Mouse (Mus musculus): Measurements from ENCODE around the gene Hspa1l. TPM values are rescaled to one million over a fixed set of nuclear protein-coding genes. Genes with fewer than 3 reads are reported as not detected.
A peak's percentile ranks its signal among the peaks of the same experiment; 100 is the strongest.
"Not testable (repeated sequence)": the region's sequence is repeated elsewhere in the genome, so short reads cannot be mapped to it uniquely, and the experiment has no call there.

The Hspa1l gene
- 0.79 and 1.3 TPM in 2 replicates for polyA plus RNA-seq (2014; fragmentation: Nextera tagmentation; extraction: Ambion mirVana)

GRCm38 (mm10) chr17:34972069-34972749 lies at the start of gene Hspa1l, which contains the start of gene Hspa1a:
Gene Hspa1l (plus strand): TSS chr17:34972703.
Gene Hspa1a (minus strand): TSS chr17:34972156.
- not testable (repeated sequence) for H3K9me3 ChIP-seq (ENCODE audit: control insufficient read depth, low read length); H3K36me3 ChIP-seq (ENCODE audit: control insufficient read depth, insufficient read depth, low read length); H3K4me1 ChIP-seq (ENCODE audit: control insufficient read depth, insufficient read depth, low read length); H3K27ac ChIP-seq (ENCODE audit: low read depth, low read length)
- Histone ChIP-seq H3K4me2 (replicated peaks; ENCODE audit: low read depth, low read length) (peak within 1 kb of the TSS; percentile 72), H3K4me3 (ENCODE audit: low read length) (peak within 1 kb of the TSS; percentile 38), H3K27me3 (ENCODE audit: control insufficient read depth, insufficient read depth, low read length) (peaks cover 20% of the 10 kb centered on the region), H3K9ac (ENCODE audit: low read depth, low read length) (peak within 1 kb of the TSS; percentile 42; the same call in 1 of the 2 replicates)
- WGBS = 1% methylated on average over 26 of the region's 33 CpGs
- ATAC-seq (ENCODE audit: low FRiP score, low TSS enrichment) = peak; percentile 95

GRCm38 (mm10) chr17:34922939-34923338 lies 49.6 kb upstream of the Hspa1l start:
- no peak overlapping the region for H3K9ac ChIP-seq (ENCODE audit: low read depth, low read length)
- H3K4me1 ChIP-seq (ENCODE audit: control insufficient read depth, insufficient read depth, low read length) = no peaks in the 10 kb centered on the region; the same call in 1 of the 2 replicates
- WGBS = 35% methylated on average over 6 of the region's 6 CpGs
- peak; percentile 63; the same call in 1 of the 2 replicates for ATAC-seq (ENCODE audit: low FRiP score, low TSS enrichment)
- H3K4me2 ChIP-seq (replicated peaks; ENCODE audit: low read depth, low read length) = no peak overlapping the region
- H3K27ac ChIP-seq (ENCODE audit: low read depth, low read length) = no peak overlapping the region
- no peaks in the 10 kb centered on the region for H3K36me3 ChIP-seq (ENCODE audit: control insufficient read depth, insufficient read depth, low read length)
- H3K27me3 ChIP-seq (ENCODE audit: control insufficient read depth, insufficient read depth, low read length) = no peaks in the 10 kb centered on the region
- H3K4me3 ChIP-seq (ENCODE audit: low read length) = no peak overlapping the region
- H3K9me3 ChIP-seq (ENCODE audit: control insufficient read depth, low read length) = no peaks in the 10 kb centered on the region

- no peak overlapping the region for H3K27ac ChIP-seq (ENCODE audit: low read depth, low read length)
- no peak for ATAC-seq (ENCODE audit: low FRiP score, low TSS enrichment)
- no peaks in the 10 kb centered on the region; the same call in 1 of the 2 replicates for H3K4me1 ChIP-seq (ENCODE audit: control insufficient read depth, insufficient read depth, low read length)
- H3K9ac ChIP-seq (ENCODE audit: low read depth, low read length) = no peak overlapping the region
- no peaks in the 10 kb centered on the region for H3K36me3 ChIP-seq (ENCODE audit: control insufficient read depth, insufficient read depth, low read length)
- H3K9me3 ChIP-seq (ENCODE audit: control insufficient read depth, low read length) = no peaks in the 10 kb centered on the region
- no peaks in the 10 kb centered on the region for H3K27me3 ChIP-seq (ENCODE audit: control insufficient read depth, insufficient read depth, low read length)
- H3K4me2 ChIP-seq (replicated peaks; ENCODE audit: low read depth, low read length) = no peak overlapping the region
- WGBS = 60% methylated on average over 5 of the region's 5 CpGs
- no peak overlapping the region for H3K4me3 ChIP-seq (ENCODE audit: low read length)
These were observed 48.2 kb upstream of the Hspa1l start for GRCm38 (mm10) chr17:34924258-34924657.

GRCm38 (mm10) chr17:34927306-34928019 lies 45.0 kb upstream of the Hspa1l start:
- no peak for ATAC-seq (ENCODE audit: low FRiP score, low TSS enrichment)
- Histone ChIP-seq H3K4me1 (ENCODE audit: control insufficient read depth, insufficient read depth, low read length) (peaks cover 8% of the 10 kb centered on the region; the same call in 1 of the 2 replicates), H3K4me2 (replicated peaks; ENCODE audit: low read depth, low read length) (no peak overlapping the region), H3K36me3 (ENCODE audit: control insufficient read depth, insufficient read depth, low read length) (no peaks in the 10 kb centered on the region), H3K27me3 (ENCODE audit: control insufficient read depth, insufficient read depth, low read length) (no peaks in the 10 kb centered on the region), H3K4me3 (ENCODE audit: low read length) (no peak overlapping the region), H3K27ac (ENCODE audit: low read depth, low read length) (no peak overlapping the region), H3K9ac (ENCODE audit: low read depth, low read length) (no peak overlapping the region), H3K9me3 (ENCODE audit: control insufficient read depth, low read length) (no peaks in the 10 kb centered on the region)
- 85% methylated on average over 18 of the region's 18 CpGs for WGBS

GRCm38 (mm10) chr17:34928841-34929240 lies 43.7 kb upstream of the Hspa1l start:
- ATAC-seq (ENCODE audit: low FRiP score, low TSS enrichment) = no peak
- H3K27ac ChIP-seq (ENCODE audit: low read depth, low read length) = no peak overlapping the region
- no peak overlapping the region for H3K4me3 ChIP-seq (ENCODE audit: low read length)
- no peaks in the 10 kb centered on the region for H3K9me3 ChIP-seq (ENCODE audit: control insufficient read depth, low read length)
- no peak overlapping the region for H3K9ac ChIP-seq (ENCODE audit: low read depth, low read length)
- H3K4me2 ChIP-seq (replicated peaks; ENCODE audit: low read depth, low read length) = no peak overlapping the region
- 70% methylated on average over 4 of the region's 4 CpGs for WGBS
- H3K27me3 ChIP-seq (ENCODE audit: control insufficient read depth, insufficient read depth, low read length) = no peaks in the 10 kb centered on the region
- H3K4me1 ChIP-seq (ENCODE audit: control insufficient read depth, insufficient read depth, low read length) = peaks cover 9% of the 10 kb centered on the region; the same call in 1 of the 2 replicates
- H3K36me3 ChIP-seq (ENCODE audit: control insufficient read depth, insufficient read depth, low read length) = no peaks in the 10 kb centered on the region

GRCm38 (mm10) chr17:34931061-34931734 lies 41.3 kb upstream of the Hspa1l start, which contains the start of gene Neu1:
Gene Neu1 (plus strand): TSS chr17:34931253.
- no peaks in the 10 kb centered on the region for H3K27me3 ChIP-seq (ENCODE audit: control insufficient read depth, insufficient read depth, low read length)
- H3K4me2 ChIP-seq (replicated peaks; ENCODE audit: low read depth, low read length) = peak within 1 kb of the TSS; percentile 97
- peak within 1 kb of the TSS; percentile 68 for H3K9ac ChIP-seq (ENCODE audit: low read depth, low read length)
- H3K4me1 ChIP-seq (ENCODE audit: control insufficient read depth, insufficient read depth, low read length) = peaks cover 9% of the 10 kb centered on the region; the same call in 1 of the 2 replicates
- H3K9me3 ChIP-seq (ENCODE audit: control insufficient read depth, low read length) = no peaks in the 10 kb centered on the region
- H3K4me3 ChIP-seq (ENCODE audit: low read length) = peak within 1 kb of the TSS; percentile 58
- ATAC-seq (ENCODE audit: low FRiP score, low TSS enrichment) = peak; percentile 97
- H3K36me3 ChIP-seq (ENCODE audit: control insufficient read depth, insufficient read depth, low read length) = peaks cover 9% of the 10 kb centered on the region; the same call in 1 of the 2 replicates
- no peak within 1 kb of the TSS for H3K27ac ChIP-seq (ENCODE audit: low read depth, low read length)
- WGBS = under 1% methylated on average over 33 of the region's 38 CpGs

GRCm38 (mm10) chr17:34931735-34932098 lies 40.8 kb upstream of the Hspa1l start:
- peak overlapping the region; percentile 58 for H3K4me3 ChIP-seq (ENCODE audit: low read length)
- ATAC-seq (ENCODE audit: low FRiP score, low TSS enrichment) = no peak; the same call in 1 of the 2 replicates
- peak overlapping the region; percentile 97 for H3K4me2 ChIP-seq (replicated peaks; ENCODE audit: low read depth, low read length)
- 17% methylated on average over 14 of the region's 14 CpGs for whole genome bisulfite sequencing
- H3K9me3 ChIP-seq (ENCODE audit: control insufficient read depth, low read length) = no peaks in the 10 kb centered on the region
- no peak overlapping the region for H3K27ac ChIP-seq (ENCODE audit: low read depth, low read length)
- peak overlapping the region; percentile 68 for H3K9ac ChIP-seq (ENCODE audit: low read depth, low read length)
- H3K27me3 ChIP-seq (ENCODE audit: control insufficient read depth, insufficient read depth, low read length) = no peaks in the 10 kb centered on the region
- peaks cover 9% of the 10 kb centered on the region; the same call in 1 of the 2 replicates for H3K36me3 ChIP-seq (ENCODE audit: control insufficient read depth, insufficient read depth, low read length)
- peaks cover 9% of the 10 kb centered on the region; the same call in 1 of the 2 replicates for H3K4me1 ChIP-seq (ENCODE audit: control insufficient read depth, insufficient read depth, low read length)

- Histone ChIP-seq H3K9me3 (ENCODE audit: control insufficient read depth, low read length) (no peaks in the 10 kb centered on the region), H3K4me1 (ENCODE audit: control insufficient read depth, insufficient read depth, low read length) (peaks cover 9% of the 10 kb centered on the region; the same call in 1 of the 2 replicates), H3K27me3 (ENCODE audit: control insufficient read depth, insufficient read depth, low read length) (no peaks in the 10 kb centered on the region), H3K9ac (ENCODE audit: low read depth, low read length) (peak overlapping the region; percentile 68), H3K36me3 (ENCODE audit: control insufficient read depth, insufficient read depth, low read length) (peaks cover 9% of the 10 kb centered on the region; the same call in 1 of the 2 replicates), H3K4me3 (ENCODE audit: low read length) (peak overlapping the region; percentile 58), H3K4me2 (replicated peaks; ENCODE audit: low read depth, low read length) (peak overlapping the region; percentile 97), H3K27ac (ENCODE audit: low read depth, low read length) (no peak overlapping the region)
- ATAC-seq (ENCODE audit: low FRiP score, low TSS enrichment) = no peak
- WGBS = 79% methylated on average over 8 of the region's 8 CpGs
These were observed 40.2 kb upstream of the Hspa1l start for GRCm38 (mm10) chr17:34932287-34932686.
